Mouse (Mus musculus) left cerebral cortex, postnatal 36 days (tissue): Measurements from ENCODE around the gene Plaur. TPM values are rescaled to one million over a fixed set of nuclear protein-coding genes. Genes with fewer than 3 reads are reported as not detected.
"Not testable (repeated sequence)": the region's sequence is repeated elsewhere in the genome, so short reads cannot be mapped to it uniquely, and the experiment has no call there.

Experiments
- DNase-seq, 2 experiments: peaks; one replicate each; pipeline ENCODE4 v3.0.0; 2021 to 2022; ENCODE audit warnings: low spot score in 2 of 2, mixed read lengths in 1 of 2
- intact Hi-C: fragments of 180-260 bp; cut with DNase I; formaldehyde crosslinking; loops from one replicate; pipeline ENCODE4 v1.15.1; 2025
- total RNA-seq, 2 experiments: library from RNA; stranded (reverse); gene quantifications; 2 replicates each; pipeline ENCODE4 v1.2.3; 2021

Plaur gene
- total RNA-seq, 2 experiments from 2014 or later = 0.91 to 1.7 TPM

GRCm38 (mm10) chr7:24473913-24474529, 11.7 kb downstream of the Plaur start:
- intact Hi-C loops = loop anchor here (5.0 to 10.0 kb wide), 2 partner anchors 43 to 191 kb away; no protein-coding TSS in a partner anchor
- DNase-seq = peak; percentile 67 to 73

- intact Hi-C loops = loop anchor here (5.0 to 10.0 kb wide), 2 partner anchors 42 to 190 kb away; no protein-coding TSS in a partner anchor
- no peak for DNase-seq
Measured at GRCm38 (mm10) chr7:24474811-24475506, 12.7 kb downstream of the Plaur start.

- no peak for DNase-seq
- intact Hi-C loops = loop anchor here (10.0 kb wide), 1 partner anchor 188 kb away; no protein-coding TSS in a partner anchor
Measured at GRCm38 (mm10) chr7:24476338-24476737, 14.1 kb downstream of the Plaur start.

- peak in 1 of 2 experiments; percentile 49 for DNase-seq
- intact Hi-C loops = loop anchor here (10.0 kb wide), 1 partner anchor 188 kb away; no protein-coding TSS in a partner anchor
Measured at GRCm38 (mm10) chr7:24476856-24477255, 14.6 kb downstream of the Plaur start.

GRCm38 (mm10) chr7:24478911-24479310, 16.6 kb downstream of the Plaur start:
- no peak for DNase-seq
- intact Hi-C loops = loop anchor here (10.0 kb wide), 1 partner anchor 186 kb away; no protein-coding TSS in a partner anchor

- intact Hi-C loops = loop anchor here (2.0 to 10.0 kb wide), 2 partner anchors 35 to 185 kb away; no protein-coding TSS in a partner anchor
Measured at GRCm38 (mm10) chr7:24479685-24480084, 17.4 kb downstream of the Plaur start.

GRCm38 (mm10) chr7:24480121-24480941, 18.0 kb downstream of the Plaur start:
- intact Hi-C loops = loop anchor here (2.0 kb wide), 1 partner anchor 36 kb away; no protein-coding TSS in a partner anchor
- peak in 1 of 2 experiments; percentile 51 for DNase-seq

More at GRCm38 (mm10) chr7:24479685-24480084, 17.4 kb downstream of the Plaur start:
- DNase-seq = no peak

- intact Hi-C loops = loop anchor here (1.0 to 2.0 kb wide), 2 partner anchors 26 to 36 kb away; partner anchors contain the start of gene Zfp428
- DNase-seq = no peak
Measured at GRCm38 (mm10) chr7:24480986-24481473, 18.7 kb downstream of the Plaur start.

- intact Hi-C loops = loop anchor here (1.0 to 2.0 kb wide), 2 partner anchors 26 to 37 kb away; partner anchors contain the start of gene Zfp428
- DNase-seq = peak; percentile 90 to 94
Measured at GRCm38 (mm10) chr7:24481474-24482207, 19.4 kb downstream of the Plaur start, which contains the start of gene Cadm4. Cadm4 (plus strand) TSS chr7:24482023.

- intact Hi-C loops = no loop called here
- DNase-seq = peak in 1 of 2 experiments; percentile 19
Measured at GRCm38 (mm10) chr7:24482208-24483020, 20.1 kb downstream of the Plaur start.

- DNase-seq, intact Hi-C loops: not testable (repeated sequence)
Measured at GRCm38 (mm10) chr7:24483291-24483690, 21.0 kb downstream of the Plaur start.

- intact Hi-C loops = no loop called here
- peak in 1 of 2 experiments; percentile 15 for DNase-seq
Measured at GRCm38 (mm10) chr7:24485481-24485880, 23.2 kb downstream of the Plaur start.

GRCm38 (mm10) chr7:24486654-24487130, 24.4 kb downstream of the Plaur start:
- intact Hi-C loops = no loop called here
- peak in 1 of 2 experiments; percentile 42 for DNase-seq

- DNase-seq = no peak
- intact Hi-C loops = no loop called here
Measured at GRCm38 (mm10) chr7:24487403-24487802, 25.1 kb downstream of the Plaur start.

GRCm38 (mm10) chr7:24488303-24488702, 26.0 kb downstream of the Plaur start:
- DNase-seq = no peak

GRCm38 (mm10) chr7:24499856-24500577, 37.7 kb downstream of the Plaur start:
- intact Hi-C loops = no loop called here
- no peak for DNase-seq

More at GRCm38 (mm10) chr7:24488303-24488702, 26.0 kb downstream of the Plaur start:
- intact Hi-C loops = no loop called here

- no peak for DNase-seq
- intact Hi-C loops = no loop called here
Measured at GRCm38 (mm10) chr7:24500929-24501328, 38.6 kb downstream of the Plaur start.
